In genomic region chr11:104625453-104626402, GRCm38 (mm10) we compare ENCODE assay signal across 8 mouse cellular contexts. TPM values are rescaled to one million over a fixed set of nuclear protein-coding genes. Genes with fewer than 3 reads are reported as not detected.
DNase-seq lines count a peak whose midpoint lies in the region; ATAC-seq and TF ChIP-seq lines count a peak whose summit lies in the region.

No protein-coding gene starts in this region.

- no peak for TF ChIP-seq CTCF in G1E (IDR thresholded peaks at IDR 0.05; ENCODE audit: low read depth, low read length)
- no peak for TF ChIP-seq CTCF in testis, adult 2 months (IDR thresholded peaks at IDR 0.05; ENCODE audit: control insufficient read depth, insufficient read depth, insufficient replicate concordance, low read depth, low read length)

- no peak for TF ChIP-seq POLR2A in testis, adult 2 months (IDR thresholded peaks at IDR 0.05; ENCODE audit: control insufficient read depth, low read depth, low read length)

- 30% methylated on average over 12 of the region's 12 CpGs for WGBS in limb, embryonic 15.5 days

- peaks cover 86% of the 10 kb centered on the region for H3K4me1 ChIP-seq in G1E (ENCODE audit: insufficient read depth, low read depth, low read length)
- H3K4me1 ChIP-seq in limb, embryonic 15.5 days, result peaks cover 21% of the 10 kb centered on the region
- H3K4me1 ChIP-seq in testis, adult 2 months (ENCODE audit: control insufficient read depth, insufficient read depth, low read length), result peaks cover 5% of the 10 kb centered on the region; the same call in 1 of the 2 replicates

- H3K27ac ChIP-seq in limb, embryonic 15.5 days, result peak overlapping the region; percentile 71
- H3K27ac ChIP-seq in testis, adult 2 months (ENCODE audit: control insufficient read depth, insufficient read depth, low read depth, low read length), result peak overlapping the region; percentile 73

- peak overlapping the region; percentile 20; the same call in 1 of the 2 replicates for H3K4me2 ChIP-seq in limb, embryonic 15.5 days

- H3K36me3 ChIP-seq in G1E (replicated peaks), result no peaks in the 10 kb centered on the region
- no peaks in the 10 kb centered on the region for H3K36me3 ChIP-seq in limb, embryonic 15.5 days
- H3K36me3 ChIP-seq in testis, adult 2 months (ENCODE audit: control insufficient read depth, insufficient read depth, low read length), result no peaks in the 10 kb centered on the region

- H3K9ac ChIP-seq in limb, embryonic 15.5 days, result no peak overlapping the region

- H3K4me3 ChIP-seq in G1E (ENCODE audit: low read depth, low read length), result peak overlapping the region; percentile 8; the same call in 1 of the 2 replicates
- H3K4me3 ChIP-seq in limb, embryonic 15.5 days, result no peak overlapping the region
- peak overlapping the region; percentile 39 for H3K4me3 ChIP-seq in testis, adult 2 months (ENCODE audit: control insufficient read depth, low read depth, low read length)

- H3K27me3 ChIP-seq in G1E (ENCODE audit: insufficient read depth, low read length), result peaks cover 54% of the 10 kb centered on the region
- no peaks in the 10 kb centered on the region for H3K27me3 ChIP-seq in limb, embryonic 15.5 days
- H3K27me3 ChIP-seq in testis, adult 2 months (ENCODE audit: control insufficient read depth, insufficient read depth, low read length), result no peaks in the 10 kb centered on the region

- DNase-seq in adrenal gland, adult 8-10 months, result peak; percentile 13
- no peak for DNase-seq in adrenal gland, adult 2 months
- DNase-seq in G1E (ENCODE audit: low spot score), result no peak
- peak; percentile 79 for DNase-seq in gastrocnemius, postnatal 25 days
- no peak for DNase-seq in layer of hippocampus, adult 11-12 months (ENCODE audit: low spot score)

- no peaks in the 10 kb centered on the region for H3K9me3 ChIP-seq in G1E (replicated peaks)
- no peaks in the 10 kb centered on the region for H3K9me3 ChIP-seq in limb, embryonic 15.5 days

- ATAC-seq in G1E (ENCODE audit: extremely low read depth, insufficient number of reproducible peaks, low FRiP score, poor library complexity, severe bottlenecking), result no peak
- peak; percentile 74; the same call in 1 of the 2 replicates for ATAC-seq in limb, embryonic 15.5 days (ENCODE audit: insufficient number of reproducible peaks, low FRiP score, low TSS enrichment, low read depth)
- no peak for ATAC-seq in erythroblast, adult 5-6 weeks (replicated peaks; ENCODE audit: low FRiP score, poor library complexity, severe bottlenecking)

RNA-seq across cellular contexts. Expression of gene Itgb3, which starts 17.9 kb away (rescaled TPM):
- total RNA-seq in adrenal gland, adult 8-10 months (2022), result 10 to 100 TPM in 1 of 4 experiments, 1 to 10 TPM in 3; 6.2 to 11.5 (median 7.9) TPM
- 10 to 100 TPM in 1 of 2 experiments, 1 to 10 TPM in 1; 4.9 to 11.2 TPM for total RNA-seq in adrenal gland, adult 2 months (2021)
- 3.3 and 3.7 TPM in 2 replicates for polyA plus RNA-seq in adrenal gland, adult 2 months (2012; rRNA removed)
- total RNA-seq in G1E (2014; fragmentation: Nextera tagmentation) (2.1 and 2.7 TPM in 2 replicates), G1E (2017) (15.6 and 19.2 TPM in 2 replicates)
- 0.73 and 0.87 TPM in 2 replicates for polyA plus RNA-seq in G1E (2012)
- total RNA-seq in gastrocnemius, postnatal 25 days (2021), result 1 to 10 TPM; 1.2 to 1.7 TPM
- 3.7 and 4.8 TPM in 2 replicates for polyA plus RNA-seq in limb, embryonic 15.5 days (2015; fragmentation: Nextera tagmentation; extraction: Ambion mirVana)
- 1.3 and 1.4 TPM in 2 replicates for polyA plus RNA-seq in testis, adult 2 months (2012; rRNA removed)
- 0.84 and 4.2 TPM in 2 replicates for total RNA-seq in erythroblast, adult 5-6 weeks (2015; ENCODE audit: low replicate concordance)
- 3.0 and 3.1 TPM in 2 replicates for total RNA-seq in erythroblast, adult 5-6 weeks (2017; ENCODE audit: low replicate concordance)

RNA-seq across cellular contexts. Expression of gene Gm11639, which starts 59.8 kb away (rescaled TPM):
- under 1 TPM; 0.03 TPM for total RNA-seq in adrenal gland, adult 8-10 months (2022)
- total RNA-seq in adrenal gland, adult 2 months (2021), result under 1 TPM; 0.03 to 0.07 TPM
- not detected in 2 replicates for polyA plus RNA-seq in adrenal gland, adult 2 months (2012; rRNA removed)
- not detected in 2 replicates for total RNA-seq in G1E (2014; fragmentation: Nextera tagmentation)
- total RNA-seq in G1E (2017), result under 0.01 TPM in 1 of 2 replicates, not detected in the other
- not detected in 2 replicates for polyA plus RNA-seq in G1E (2012)
- under 1 TPM in 1 of 2 experiments, not detected in 1; 0.03 TPM for total RNA-seq in gastrocnemius, postnatal 25 days (2021)
- 0.02 TPM in 1 of 2 replicates, not detected in the other for polyA plus RNA-seq in limb, embryonic 15.5 days (2015; fragmentation: Nextera tagmentation; extraction: Ambion mirVana)
- 1.5 and 1.7 TPM in 2 replicates for polyA plus RNA-seq in testis, adult 2 months (2012; rRNA removed)
- total RNA-seq in erythroblast, adult 5-6 weeks (2015; ENCODE audit: low replicate concordance), result not detected in 2 replicates
- total RNA-seq in erythroblast, adult 5-6 weeks (2017; ENCODE audit: low replicate concordance), result not detected in 2 replicates

Comparison
In these comparisons a context has a peak if more than half of its experiments do, and no peak if none do; other contexts are left out.
1. DNase-seq: peak in adrenal gland, adult 8-10 months (single experiment) and gastrocnemius, postnatal 25 days (single experiment); none in adrenal gland, adult 2 months (single experiment), G1E (single experiment) and layer of hippocampus, adult 11-12 months (single experiment).